Mouse (Mus musculus) limb, embryonic 13.5 days (tissue): ENCODE data around the gene Sept5. TPM values are rescaled to one million over a fixed set of nuclear protein-coding genes. Genes with fewer than 3 reads are reported as not detected.
A peak's percentile ranks its signal among the peaks of the same experiment; 100 is the strongest.

Experiments used
- ATAC-seq: fragments of 200-750 bp; cut with Nextera tagmentation; 2 replicates; pipeline ENCODE4 v1.8.0; 2017; ENCODE audit warnings: low read depth, moderate number of reproducible peaks, moderate TSS enrichment; ENCODE audit not compliant: low FRiP score
- H3K27ac ChIP-seq: fragments of 300-500 bp; sonication (generic); 2 replicates; pipeline ENCODE4 v1.5.1; 2015; ENCODE audit warnings: inconsistent platforms, mild to moderate bottlenecking, moderate library complexity
- H3K27me3 ChIP-seq: fragments of 300-500 bp; sonication (generic); 2 replicates; pipeline ENCODE4 v1.6.1; 2015; ENCODE audit warnings: mild to moderate bottlenecking, inconsistent platforms
- H3K36me3 ChIP-seq: fragments of 300-500 bp; sonication (generic); 2 replicates; pipeline ENCODE4 v1.6.1; 2015; ENCODE audit warnings: inconsistent platforms, mild to moderate bottlenecking, moderate library complexity
- H3K4me1 ChIP-seq: fragments of 300-500 bp; sonication (generic); 2 replicates; pipeline ENCODE4 v1.6.1; 2015; ENCODE audit warnings: inconsistent platforms
- H3K4me2 ChIP-seq: fragments of 300-500 bp; sonication (generic); replicated peaks from 2 replicates; pipeline ENCODE4 v1.6.1; 2015; ENCODE audit warnings: inconsistent platforms, mild to moderate bottlenecking, moderate library complexity
- H3K4me3 ChIP-seq: fragments of 300-500 bp; sonication (generic); 2 replicates; pipeline ENCODE4 v1.5.1; 2015; ENCODE audit warnings: moderate library complexity, mild to moderate bottlenecking, inconsistent platforms
- H3K9ac ChIP-seq: fragments of 300-500 bp; sonication (generic); 2 replicates; pipeline ENCODE4 v1.6.1; 2015; ENCODE audit warnings: mild to moderate bottlenecking, inconsistent platforms
- H3K9me3 ChIP-seq: fragments of 300-500 bp; sonication (generic); 2 replicates; pipeline ENCODE4 v1.6.1; 2016; ENCODE audit warnings: inconsistent platforms
- whole genome bisulfite sequencing: fragments of 180-500 bp; shearing (Covaris S2); methylation state at CpG from one replicate; pipeline ENCODE4 v1.1.7; 2015; 5-methylcytosine and 5-hydroxymethylcytosine counted together
- polyA plus RNA-seq: library from polyadenylated mRNA; unstranded; fragments of >200 nt; fragmentation: Nextera tagmentation; extraction: Ambion mirVana; gene quantifications from 2 replicates; pipeline ENCODE4 v1.2.1, GENCODE M21; 2015

The Sept5 gene
- polyA plus RNA-seq, 1 experiment from 2014 or later, result 41.7 TPM

DNA sequence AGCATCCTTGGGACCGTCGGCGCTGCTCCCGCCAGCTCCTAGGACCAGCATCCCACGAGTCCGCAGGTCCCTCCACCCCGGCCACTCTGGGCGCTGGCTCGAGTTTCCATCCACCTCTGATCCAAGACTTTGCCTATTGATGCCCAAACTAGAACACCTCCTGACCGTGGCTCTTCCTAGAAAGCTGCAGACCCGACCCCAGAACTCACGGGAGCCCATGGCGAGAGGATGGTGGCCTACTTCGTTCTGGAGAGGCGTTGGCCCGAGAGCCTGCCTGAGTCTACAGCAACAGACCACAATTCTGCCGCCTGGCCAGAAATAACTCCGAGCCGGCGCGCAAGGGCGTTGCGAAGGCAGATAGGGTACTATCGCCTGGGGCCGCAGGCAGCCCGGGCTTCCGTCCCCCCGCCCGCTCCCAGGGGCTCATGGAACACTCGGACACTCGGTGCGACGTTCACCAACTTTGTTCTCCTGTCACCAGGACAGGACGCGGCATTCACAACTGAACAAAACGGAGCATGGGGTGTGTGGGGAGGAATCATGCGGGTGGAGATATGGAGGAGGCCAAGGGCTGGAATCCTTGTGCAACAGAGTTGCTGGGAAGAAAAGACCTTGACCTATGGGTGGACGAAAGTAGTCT lies 8.3 kb downstream of the Sept5 start:
- H3K36me3 ChIP-seq, result peaks cover 31% of the 10 kb centered on the region
- no peaks in the 10 kb centered on the region for H3K9me3 ChIP-seq
- peak overlapping the region; percentile 70 for H3K9ac ChIP-seq
- H3K27me3 ChIP-seq, result peaks cover 93% of the 10 kb centered on the region
- H3K27ac ChIP-seq, result no peak overlapping the region
- H3K4me2 ChIP-seq, result peak overlapping the region; percentile 96
- no peak for ATAC-seq
- 5% methylated on average over 38 of the region's 38 CpGs for WGBS
- H3K4me1 ChIP-seq, result peaks cover 39% of the 10 kb centered on the region
- peak overlapping the region; percentile 56 for H3K4me3 ChIP-seq

DNA sequence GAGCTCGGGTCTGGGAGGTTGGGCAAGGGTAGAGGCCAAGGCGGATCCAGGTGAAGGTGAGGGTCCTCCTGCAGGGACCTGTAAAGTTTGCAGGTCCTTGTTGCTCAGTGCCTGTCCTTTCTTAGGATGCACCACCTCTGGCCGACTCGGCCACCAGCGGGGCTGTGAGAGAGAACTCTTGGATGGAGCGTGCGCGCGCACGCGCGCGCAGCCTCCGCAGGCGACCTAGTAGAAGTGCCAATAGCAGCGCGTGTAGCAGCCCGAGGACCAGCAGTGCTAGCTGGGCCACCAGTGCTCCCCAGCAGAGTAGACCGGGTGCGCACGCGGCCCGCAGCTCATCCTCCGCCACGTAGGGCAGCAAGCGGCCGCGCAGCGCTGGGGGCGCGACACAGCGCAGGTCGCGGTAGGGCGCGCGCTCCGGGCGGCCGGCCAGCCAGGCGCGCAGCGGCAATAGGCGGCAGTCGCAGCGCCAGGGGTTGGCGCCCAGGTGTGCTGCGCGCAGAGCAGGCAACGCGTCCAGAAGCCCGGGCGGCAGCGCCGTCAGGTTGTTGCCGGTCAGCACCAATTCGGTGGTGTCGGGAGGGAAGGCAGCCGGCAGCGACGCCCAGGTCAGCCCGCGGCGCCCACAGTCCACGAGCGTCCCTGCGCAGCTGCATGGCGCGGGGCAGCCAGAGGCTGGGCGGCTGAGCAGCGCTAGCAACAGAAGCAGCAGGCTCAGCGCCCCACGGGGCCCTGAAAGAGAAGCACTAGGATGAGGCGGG lies 9.0 kb downstream of the Sept5 start:
- peaks cover 32% of the 10 kb centered on the region for H3K4me1 ChIP-seq
- H3K36me3 ChIP-seq, result peaks cover 31% of the 10 kb centered on the region
- peaks cover 92% of the 10 kb centered on the region for H3K27me3 ChIP-seq
- no peak for ATAC-seq
- H3K9me3 ChIP-seq, result no peaks in the 10 kb centered on the region
- H3K4me2 ChIP-seq, result peak overlapping the region; percentile 96
- WGBS, result under 1% methylated on average over 74 of the region's 74 CpGs
- no peak overlapping the region for H3K27ac ChIP-seq
- peak overlapping the region; percentile 70 for H3K9ac ChIP-seq
- peak overlapping the region; percentile 56 for H3K4me3 ChIP-seq

DNA sequence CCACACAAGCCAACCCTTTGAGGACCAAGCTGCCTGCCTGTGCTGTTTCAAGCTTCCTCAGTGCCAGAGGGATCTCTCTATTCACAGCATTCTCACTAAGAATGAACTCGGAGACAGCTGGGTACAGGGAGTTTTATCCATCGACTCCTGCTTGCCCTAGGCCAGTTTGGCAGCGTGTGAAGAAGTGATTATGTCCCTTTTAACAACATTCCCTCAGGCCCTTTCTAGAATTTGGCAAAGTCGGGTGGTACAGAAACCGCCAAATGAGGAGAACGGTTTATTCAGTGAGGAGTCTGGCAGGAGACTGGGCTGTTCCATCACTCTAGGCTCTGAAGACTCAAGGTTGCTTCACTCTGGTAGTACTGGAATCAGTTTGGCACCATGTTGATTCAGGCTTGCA lies 9.6 kb downstream of the Sept5 start:
- ATAC-seq, result no peak
- H3K36me3 ChIP-seq, result peaks cover 29% of the 10 kb centered on the region
- WGBS, result 27% methylated on average over 6 of the region's 6 CpGs
- peak overlapping the region; percentile 96 for H3K4me2 ChIP-seq
- H3K27me3 ChIP-seq, result peaks cover 88% of the 10 kb centered on the region
- peak overlapping the region; percentile 56 for H3K4me3 ChIP-seq
- H3K4me1 ChIP-seq, result peaks cover 31% of the 10 kb centered on the region
- no peak overlapping the region for H3K27ac ChIP-seq
- no peaks in the 10 kb centered on the region for H3K9me3 ChIP-seq
- no peak overlapping the region for H3K9ac ChIP-seq

DNA sequence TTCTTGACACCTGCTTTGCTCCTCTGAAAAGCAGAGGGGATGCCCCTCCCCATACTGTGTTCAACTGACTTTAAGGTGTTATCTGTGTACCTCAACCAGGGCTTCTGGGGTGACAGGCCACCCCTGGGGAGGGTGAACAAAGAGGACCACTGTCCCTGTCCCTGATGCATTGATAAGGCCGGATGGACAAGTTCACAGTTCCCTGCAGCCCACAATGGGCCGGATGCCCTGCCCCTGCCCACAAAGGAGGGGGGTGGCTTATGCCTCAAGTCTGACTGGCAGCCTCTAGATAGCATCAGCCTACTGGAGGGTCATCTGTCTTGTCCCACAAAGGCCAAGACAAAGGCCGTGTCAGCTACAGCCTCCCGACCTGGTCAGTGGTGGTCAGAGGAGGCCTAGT lies 10.6 kb downstream of the Sept5 start:
- H3K36me3 ChIP-seq, result peaks cover 18% of the 10 kb centered on the region
- H3K27me3 ChIP-seq, result peaks cover 83% of the 10 kb centered on the region
- no peak overlapping the region for H3K4me2 ChIP-seq
- ATAC-seq, result no peak
- H3K4me3 ChIP-seq, result no peak overlapping the region
- no peak overlapping the region for H3K9ac ChIP-seq
- H3K9me3 ChIP-seq, result no peaks in the 10 kb centered on the region
- WGBS, result 56% methylated on average over 4 of the region's 4 CpGs
- H3K27ac ChIP-seq, result no peak overlapping the region
- peaks cover 31% of the 10 kb centered on the region for H3K4me1 ChIP-seq

DNA sequence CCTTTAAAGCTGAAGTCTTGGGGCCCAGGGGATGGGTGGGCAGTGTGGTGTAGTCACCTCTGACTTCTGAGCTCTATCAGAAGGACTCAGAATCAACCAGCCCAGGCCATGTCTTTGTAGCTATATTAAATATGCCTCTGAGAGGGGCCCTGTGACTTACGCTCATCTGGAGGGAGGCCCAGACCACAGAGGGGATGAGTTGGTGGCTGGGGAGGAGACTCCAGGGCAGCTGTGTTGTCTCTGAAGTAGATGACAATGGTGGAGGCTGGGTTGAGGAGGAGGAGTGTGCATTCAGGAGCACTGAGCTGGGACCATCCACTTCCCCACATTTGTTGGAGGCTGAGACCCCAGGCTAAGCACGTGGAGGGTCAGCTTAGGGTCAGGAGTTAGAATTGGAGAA lies 11.5 kb downstream of the Sept5 start:
- WGBS, result 60% methylated on average over 2 of the region's 2 CpGs
- Histone ChIP-seq H3K4me3 (no peak overlapping the region), H3K27me3 (peaks cover 75% of the 10 kb centered on the region), H3K9ac (no peak overlapping the region), H3K4me1 (peaks cover 31% of the 10 kb centered on the region), H3K4me2 (no peak overlapping the region), H3K36me3 (peaks cover 10% of the 10 kb centered on the region), H3K27ac (no peak overlapping the region), H3K9me3 (no peaks in the 10 kb centered on the region)
- no peak for ATAC-seq

DNA sequence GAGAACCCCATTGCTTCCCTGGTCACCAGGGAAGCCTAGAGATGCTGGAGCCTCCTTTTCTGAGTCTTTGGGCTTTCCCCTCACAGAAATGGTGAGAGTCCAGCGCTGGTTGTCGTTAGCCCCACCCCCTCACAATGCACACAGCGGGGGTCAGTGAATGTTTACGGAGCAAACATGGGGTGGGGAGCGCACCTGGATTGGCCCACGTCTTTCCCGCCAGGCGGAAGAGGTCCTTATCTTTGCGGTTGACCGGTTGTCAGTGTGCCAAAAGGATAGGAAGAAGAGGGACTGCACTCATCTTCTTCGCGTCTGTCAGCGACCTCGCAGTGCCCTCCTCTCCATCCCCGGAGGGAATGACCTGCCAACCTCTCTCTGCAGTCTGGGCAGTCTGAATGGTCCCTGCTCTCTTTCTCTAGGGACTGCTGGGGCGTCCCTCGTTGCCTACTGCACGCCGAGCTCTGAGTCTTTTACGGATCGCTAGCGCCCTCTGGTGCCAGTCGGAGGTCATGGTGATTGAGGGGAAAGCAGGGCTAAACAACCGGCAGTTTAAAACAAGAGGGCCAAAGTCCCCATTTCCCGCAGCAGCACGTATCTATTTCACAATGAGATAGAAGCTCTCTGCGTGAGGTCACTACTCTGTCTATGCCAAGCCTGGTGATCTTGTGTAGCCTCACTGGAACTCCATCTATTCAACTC lies 12.2 kb downstream of the Sept5 start:
- H3K27me3 ChIP-seq, result peaks cover 67% of the 10 kb centered on the region

DNA sequence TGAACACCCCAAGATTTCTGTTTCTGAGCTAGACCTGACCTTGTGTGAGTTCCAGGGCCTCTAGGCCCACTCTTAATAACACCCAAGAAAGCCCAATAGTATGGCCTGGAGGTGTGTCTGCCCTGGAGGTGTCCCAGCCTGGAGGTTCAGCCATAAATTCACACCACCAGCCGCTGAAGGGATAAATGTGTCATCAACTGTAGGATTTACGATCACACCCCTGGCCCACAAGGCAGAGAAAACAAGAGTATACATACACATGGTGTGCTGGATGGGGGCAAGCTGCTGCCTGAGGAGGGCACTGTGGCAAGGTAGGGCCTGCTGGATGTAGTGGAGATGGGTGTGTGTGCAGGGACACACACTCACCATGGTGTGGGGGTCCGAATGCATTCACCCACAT lies 16.5 kb downstream of the Sept5 start:
- 43% methylated on average over 3 of the region's 3 CpGs for WGBS
- no peaks in the 10 kb centered on the region for H3K9me3 ChIP-seq
- no peak overlapping the region for H3K9ac ChIP-seq
- H3K27ac ChIP-seq, result no peak overlapping the region
- peaks cover 64% of the 10 kb centered on the region for H3K27me3 ChIP-seq
- no peaks in the 10 kb centered on the region for H3K36me3 ChIP-seq
- ATAC-seq, result no peak
- H3K4me2 ChIP-seq, result no peak overlapping the region
- peaks cover 25% of the 10 kb centered on the region for H3K4me1 ChIP-seq
- no peak overlapping the region for H3K4me3 ChIP-seq

More for the DNA sequence above, 12.2 kb downstream of the Sept5 start:
- Histone ChIP-seq H3K9me3 (no peaks in the 10 kb centered on the region), H3K27ac (no peak overlapping the region), H3K36me3 (peaks cover 2% of the 10 kb centered on the region), H3K4me2 (peak overlapping the region; percentile 69), H3K9ac (peak overlapping the region; percentile 39; the same call in 1 of the 2 replicates), H3K4me1 (peaks cover 35% of the 10 kb centered on the region), H3K4me3 (peak overlapping the region; percentile 32)
- ATAC-seq, result peak; percentile 29; the same call in 1 of the 2 replicates
- WGBS, result 2% methylated on average over 27 of the region's 27 CpGs

DNA sequence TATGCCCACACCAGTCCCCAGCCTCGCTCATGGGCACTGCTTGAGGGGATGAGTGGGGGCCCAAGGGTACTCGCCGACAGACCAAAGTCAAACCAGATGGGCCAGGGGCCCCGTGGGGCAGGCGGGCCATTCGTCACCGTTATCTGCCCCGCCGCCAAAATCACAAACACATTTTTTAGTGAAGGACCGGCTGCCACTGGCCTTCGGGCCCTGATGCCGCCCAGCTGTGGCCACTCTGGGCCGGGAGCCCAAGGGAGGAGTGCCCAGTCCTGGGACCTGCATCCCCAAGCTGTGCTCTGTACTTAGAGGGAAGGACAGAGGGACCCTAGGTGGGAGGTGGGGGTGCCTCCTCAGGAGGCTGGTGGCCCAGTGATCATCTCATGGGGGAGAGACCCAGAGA lies 18.0 kb downstream of the Sept5 start:
- 29% methylated on average over 13 of the region's 13 CpGs for WGBS
- 0 out of 2 replicates have a peak overlapping the region, but pooled peaks have one; percentile 5 for H3K9ac ChIP-seq

DNA sequence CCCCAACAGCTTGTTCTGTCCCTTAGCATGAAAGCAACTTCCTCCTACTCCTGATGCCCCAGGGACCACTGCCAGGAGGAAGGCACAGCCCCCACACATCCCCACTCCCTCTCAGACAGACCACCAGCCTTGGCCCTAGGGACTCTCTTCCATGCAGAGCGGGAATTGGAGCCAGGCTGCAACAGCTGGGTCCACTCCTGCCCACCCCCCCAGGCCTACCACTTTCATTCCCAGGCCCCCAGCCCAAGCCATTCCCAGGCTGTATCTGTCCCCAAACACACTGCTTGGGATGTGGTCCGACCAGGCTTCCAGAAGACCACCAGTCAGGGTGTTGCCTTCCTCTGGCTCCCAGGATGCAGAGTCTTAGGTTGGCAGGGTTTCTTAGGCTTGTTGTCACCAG lies 20.7 kb downstream of the Sept5 start:
- peaks cover 47% of the 10 kb centered on the region for H3K27me3 ChIP-seq
- WGBS, result 55% methylated on average over 2 of the region's 2 CpGs
- H3K9ac ChIP-seq, result no peak overlapping the region
- no peaks in the 10 kb centered on the region for H3K9me3 ChIP-seq
- no peak for ATAC-seq
- no peak overlapping the region for H3K4me2 ChIP-seq
- H3K4me3 ChIP-seq, result no peak overlapping the region
- no peaks in the 10 kb centered on the region for H3K36me3 ChIP-seq
- H3K27ac ChIP-seq, result no peak overlapping the region
- H3K4me1 ChIP-seq, result peaks cover 23% of the 10 kb centered on the region

More for the DNA sequence above, 18.0 kb downstream of the Sept5 start:
- H3K4me3 ChIP-seq, result no peak overlapping the region
- no peak for ATAC-seq
- no peak overlapping the region for H3K27ac ChIP-seq
- H3K4me1 ChIP-seq, result peaks cover 23% of the 10 kb centered on the region
- H3K4me2 ChIP-seq, result no peak overlapping the region
- no peaks in the 10 kb centered on the region for H3K36me3 ChIP-seq
- H3K9me3 ChIP-seq, result no peaks in the 10 kb centered on the region
- H3K27me3 ChIP-seq, result peaks cover 62% of the 10 kb centered on the region

DNA sequence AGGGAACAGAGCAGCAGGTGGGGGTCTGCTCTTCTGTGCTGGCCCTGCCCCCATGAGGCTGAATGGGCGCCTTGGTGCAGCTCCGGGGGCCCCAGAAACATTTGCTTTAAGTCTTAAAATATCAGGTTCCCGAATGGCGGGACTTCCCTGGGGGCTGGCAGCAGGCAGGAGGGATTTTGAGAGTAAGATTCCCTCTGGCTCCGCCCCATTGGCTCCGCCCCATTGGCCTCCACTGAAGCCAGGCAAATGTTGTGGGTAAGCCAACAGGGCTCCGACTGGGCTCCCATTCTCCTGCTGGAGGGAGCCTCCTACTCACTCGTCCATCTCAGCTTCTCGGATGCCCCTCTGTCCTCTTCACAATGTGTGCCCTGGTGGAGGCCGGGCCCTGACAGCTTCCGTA lies 21.5 kb downstream of the Sept5 start:
- peaks cover 47% of the 10 kb centered on the region for H3K27me3 ChIP-seq

DNA sequence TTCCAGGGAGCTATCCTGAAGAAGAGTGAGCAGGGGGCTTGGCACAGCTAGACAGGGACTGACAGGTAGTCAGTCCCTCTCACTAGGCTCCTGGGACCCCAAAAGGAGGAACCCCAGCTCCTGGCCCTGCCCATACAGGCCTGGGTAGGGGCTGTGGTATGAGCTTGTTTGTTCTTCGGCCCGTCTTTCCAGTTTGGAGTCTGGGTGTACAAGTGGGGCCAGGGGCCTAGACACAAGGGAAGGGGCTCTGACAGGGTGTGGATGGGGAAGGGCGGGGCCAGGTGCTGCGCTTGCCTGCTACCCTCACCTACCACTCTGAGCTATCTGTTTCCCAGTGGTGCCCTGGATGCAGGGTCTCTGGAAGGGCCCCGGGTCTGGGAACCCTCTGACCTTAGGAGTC lies 24.0 kb downstream of the Sept5 start:
- 83% methylated on average over 5 of the region's 5 CpGs for WGBS
- no peak overlapping the region for H3K9ac ChIP-seq
- peaks cover 32% of the 10 kb centered on the region for H3K4me1 ChIP-seq
- H3K4me2 ChIP-seq, result no peak overlapping the region
- no peak overlapping the region for H3K27ac ChIP-seq
- no peaks in the 10 kb centered on the region for H3K36me3 ChIP-seq
- H3K9me3 ChIP-seq, result no peaks in the 10 kb centered on the region
- ATAC-seq, result no peak
- H3K4me3 ChIP-seq, result no peak overlapping the region
- H3K27me3 ChIP-seq, result peaks cover 30% of the 10 kb centered on the region

More for the DNA sequence above, 21.5 kb downstream of the Sept5 start:
- H3K36me3 ChIP-seq, result no peaks in the 10 kb centered on the region
- H3K4me3 ChIP-seq, result no peak overlapping the region
- no peak; the same call in 1 of the 2 replicates for ATAC-seq
- H3K4me1 ChIP-seq, result peaks cover 29% of the 10 kb centered on the region
- no peaks in the 10 kb centered on the region for H3K9me3 ChIP-seq
- WGBS, result 9% methylated on average over 11 of the region's 11 CpGs
- no peak overlapping the region for H3K27ac ChIP-seq
- H3K9ac ChIP-seq, result no peak overlapping the region
- H3K4me2 ChIP-seq, result peak overlapping the region; percentile 47

DNA sequence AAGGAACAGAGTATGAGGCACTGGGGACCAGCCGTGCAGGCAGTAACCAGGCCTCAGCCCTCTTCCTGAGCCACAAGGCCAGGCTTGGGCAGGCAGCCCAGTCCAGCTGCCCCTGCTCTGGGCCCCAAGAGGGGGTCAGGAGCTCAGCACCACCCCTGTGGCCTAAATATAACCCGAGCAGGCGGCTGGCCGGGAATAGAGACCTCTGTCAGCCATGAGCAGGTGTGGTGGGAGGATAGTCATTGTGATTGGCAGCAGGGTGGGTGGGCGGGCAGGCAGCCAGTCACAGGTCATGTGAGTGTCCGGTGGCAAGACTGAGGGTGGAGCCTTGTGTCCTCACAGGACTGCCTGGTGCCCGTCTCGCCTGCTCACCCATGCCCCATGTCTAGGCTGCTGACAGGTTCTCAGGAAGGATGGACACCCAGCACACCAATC lies 25.5 kb downstream of the Sept5 start:
- WGBS, result 57% methylated on average over 8 of the region's 8 CpGs
- no peak overlapping the region for H3K4me2 ChIP-seq
- peak overlapping the region; percentile 61; the same call in 1 of the 2 replicates for H3K27ac ChIP-seq
- no peak overlapping the region for H3K4me3 ChIP-seq
- no peaks in the 10 kb centered on the region for H3K9me3 ChIP-seq
- peak overlapping the region; percentile 51 for H3K9ac ChIP-seq
- peak; percentile 60 for ATAC-seq
- H3K27me3 ChIP-seq, result peaks cover 17% of the 10 kb centered on the region
- H3K36me3 ChIP-seq, result no peaks in the 10 kb centered on the region
- H3K4me1 ChIP-seq, result peaks cover 31% of the 10 kb centered on the region
